Mouse (Mus musculus) mature B cell (primary cell): Measurements from ENCODE around the gene Agbl4.

Experiments
- in situ Hi-C: fragments of 300-500 bp; cut with MboI; formaldehyde crosslinking; loops from 2 replicates; pipeline ENCODE4 v1.14.3; 2019

Agbl4 gene

GRCm38 (mm10) chr4:111399784-111400183, 1002.3 kb downstream of the Agbl4 start:
- in situ Hi-C loops, result loop anchor here (5.0 kb wide), 1 partner anchor 43 kb away; no protein-coding TSS in a partner anchor

- in situ Hi-C loops, result no loop called here
Measured at GRCm38 (mm10) chr4:111400676-111401075, 1003.2 kb downstream of the Agbl4 start.

DNA sequence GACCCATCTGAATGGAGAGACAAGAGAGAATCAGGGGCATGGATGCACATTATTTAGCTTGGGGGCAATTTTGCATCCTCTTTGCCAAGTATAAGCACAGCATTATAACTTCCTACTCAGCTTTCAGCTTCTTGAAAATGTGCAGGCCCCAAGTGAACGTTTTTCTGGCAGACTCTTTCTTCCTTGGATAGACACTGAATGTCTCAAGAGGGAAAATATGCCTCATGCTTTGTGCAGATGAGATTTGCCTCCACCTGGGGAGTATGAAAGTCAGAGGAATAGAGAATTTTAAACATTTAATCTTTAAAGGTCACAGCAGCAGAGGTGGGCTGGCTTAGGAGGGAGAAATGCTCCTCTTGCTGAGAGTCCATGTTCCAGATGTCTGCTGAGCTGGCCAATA, 1005.8 kb downstream of the Agbl4 start:
- in situ Hi-C loops, result no loop called here

GRCm38 (mm10) chr4:111410731-111411130, 1013.3 kb downstream of the Agbl4 start:
- in situ Hi-C loops, result no loop called here

- in situ Hi-C loops, result no loop called here
Measured at GRCm38 (mm10) chr4:111414399-111414798, 1016.9 kb downstream of the Agbl4 start.

DNA sequence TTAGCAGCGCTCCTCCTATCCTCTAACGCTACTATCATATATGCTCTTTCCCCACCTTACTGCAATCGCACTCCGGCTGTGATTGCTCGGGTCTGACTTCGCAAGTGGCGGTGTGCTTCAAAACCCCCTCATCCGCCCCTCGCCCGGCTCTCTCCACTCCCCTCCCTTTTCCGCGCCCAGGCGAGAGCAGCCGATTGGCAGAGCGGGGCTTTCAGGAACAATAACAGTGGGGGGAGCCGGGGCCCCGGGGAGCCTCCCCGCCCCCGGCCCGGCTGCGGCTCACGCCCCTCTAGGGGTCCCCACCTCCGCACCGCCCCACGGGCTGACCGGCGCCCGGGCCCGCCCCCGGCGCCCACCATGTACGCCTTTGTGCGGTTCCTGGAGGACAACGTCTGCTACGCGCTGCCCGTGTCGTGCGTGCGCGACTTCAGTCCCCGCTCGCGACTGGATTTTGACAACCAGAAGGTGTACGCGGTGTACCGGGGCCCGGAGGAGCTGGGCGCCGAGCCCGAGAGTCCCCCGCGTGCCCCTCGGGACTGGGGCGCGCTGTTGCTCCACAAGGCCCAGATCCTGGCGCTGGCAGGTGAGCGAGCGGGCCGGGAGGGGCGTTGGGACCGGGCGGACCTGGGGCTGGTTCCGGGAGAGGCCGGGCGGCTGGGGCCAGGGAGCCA, 1017.5 kb downstream of the Agbl4 start, which contains the start of gene Bend5:
Gene Bend5 (plus strand): TSS at position 189 of the 671 bp plus-strand sequence.
- in situ Hi-C loops, result no loop called here

- in situ Hi-C loops, result no loop called here
Measured at GRCm38 (mm10) chr4:111416126-111416525, 1018.7 kb downstream of the Agbl4 start.

DNA sequence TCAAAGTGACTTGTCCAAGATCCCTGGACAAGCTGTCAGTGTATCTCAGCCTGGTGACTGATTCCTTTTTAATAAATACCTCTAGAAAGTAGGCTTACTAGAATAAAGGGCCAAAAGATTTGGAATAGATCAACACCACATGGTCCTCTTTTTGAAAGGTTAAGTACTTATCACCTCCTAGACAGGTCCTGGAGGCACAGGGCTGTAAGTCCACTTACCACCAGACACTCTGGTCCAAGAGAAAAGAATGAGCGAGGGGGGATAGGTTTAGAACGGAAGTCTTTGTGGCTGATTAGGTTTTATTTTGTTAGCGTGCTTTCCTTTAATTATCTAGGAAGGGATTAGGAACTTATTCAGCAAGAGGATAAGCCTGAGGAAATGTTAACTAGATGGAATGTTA, 1019.1 kb downstream of the Agbl4 start:
- in situ Hi-C loops, result no loop called here

- in situ Hi-C loops, result no loop called here
Measured at GRCm38 (mm10) chr4:111417716-111418115, 1020.3 kb downstream of the Agbl4 start.

DNA sequence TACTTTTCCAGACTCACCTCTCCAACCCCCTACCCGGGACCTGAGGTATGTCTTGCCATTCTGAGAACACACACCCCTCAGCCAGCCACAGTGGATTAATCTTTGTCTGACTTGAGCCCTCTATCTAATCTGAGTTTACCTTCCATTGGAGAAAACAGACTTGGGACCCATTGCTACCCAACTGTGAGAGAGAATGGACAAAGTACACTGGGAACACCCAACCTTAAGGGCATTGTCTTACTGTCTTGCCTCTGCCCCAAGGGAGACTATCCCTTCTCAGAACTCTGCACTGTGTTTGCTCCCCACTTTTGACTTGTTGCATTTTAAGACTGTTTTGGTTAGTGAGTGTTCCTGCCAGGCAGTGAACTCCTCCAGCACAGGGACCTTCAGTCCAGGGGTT, 1022.0 kb downstream of the Agbl4 start:
- in situ Hi-C loops, result no loop called here

- in situ Hi-C loops, result no loop called here
Measured at GRCm38 (mm10) chr4:111420031-111420430, 1022.6 kb downstream of the Agbl4 start.

GRCm38 (mm10) chr4:111420955-111421354, 1023.5 kb downstream of the Agbl4 start:
- in situ Hi-C loops, result no loop called here

- in situ Hi-C loops, result no loop called here
Measured at GRCm38 (mm10) chr4:111421785-111422184, 1024.3 kb downstream of the Agbl4 start.

GRCm38 (mm10) chr4:111424371-111424950, 1027.0 kb downstream of the Agbl4 start:
- in situ Hi-C loops, result no loop called here

DNA sequence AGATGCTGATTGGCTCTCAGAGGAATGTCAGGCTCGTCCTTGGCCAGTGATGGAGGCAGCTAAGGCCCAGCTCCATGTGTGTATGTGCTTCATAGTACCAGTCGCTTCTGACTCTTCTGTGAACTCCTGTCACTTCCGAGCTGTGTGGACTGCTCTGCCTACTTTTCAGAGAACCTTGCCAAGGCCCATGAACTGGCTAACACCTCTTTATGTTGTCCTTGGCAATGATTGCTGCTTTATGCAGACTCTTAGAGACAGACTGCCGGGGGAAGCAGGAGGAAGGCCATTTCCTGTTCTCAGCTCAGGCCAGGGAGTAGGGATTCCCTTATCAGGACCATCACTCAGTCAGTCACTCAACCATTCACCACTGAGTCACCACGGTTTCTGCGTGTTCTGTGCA, 1027.7 kb downstream of the Agbl4 start:
- in situ Hi-C loops, result no loop called here

DNA sequence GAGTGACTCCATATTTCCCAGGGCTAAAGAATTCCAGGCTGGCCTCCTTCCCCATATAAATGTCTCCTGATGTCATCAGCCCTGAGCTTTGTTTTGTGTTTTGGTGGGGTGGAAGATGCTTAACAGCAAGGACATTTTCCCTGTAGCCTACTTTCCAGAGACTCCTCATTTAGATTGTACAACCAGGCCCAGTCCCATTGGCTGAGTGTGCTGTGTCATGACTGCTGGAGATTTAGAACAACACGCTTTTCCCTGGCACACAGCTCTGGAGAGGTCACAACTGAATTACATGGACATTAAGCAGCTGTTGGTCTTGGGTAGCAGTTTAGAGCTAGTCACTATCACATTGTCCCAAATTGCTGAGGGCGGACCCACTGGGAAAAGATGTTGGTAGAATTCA, 1033.7 kb downstream of the Agbl4 start:
- in situ Hi-C loops, result no loop called here

DNA sequence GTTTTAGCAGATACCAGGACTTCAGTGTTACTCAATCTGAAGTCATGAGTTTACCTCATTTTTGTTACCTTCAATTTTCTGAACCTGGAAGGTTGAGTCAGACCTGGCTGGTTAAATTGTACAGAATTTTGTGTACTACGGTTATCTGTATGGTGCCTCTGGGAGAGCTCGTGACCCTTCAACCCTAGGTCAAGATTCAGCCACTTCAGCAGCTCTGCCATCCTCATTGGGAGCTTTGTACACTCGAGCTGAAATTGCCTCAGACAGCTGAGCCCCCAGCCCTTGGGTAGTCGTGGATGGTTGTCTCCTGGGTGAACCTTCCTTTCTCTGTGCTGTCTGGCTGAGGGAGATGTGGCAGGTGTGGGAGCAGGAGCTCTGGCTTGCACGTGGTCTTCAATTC, 1034.6 kb downstream of the Agbl4 start:
- in situ Hi-C loops, result no loop called here

DNA sequence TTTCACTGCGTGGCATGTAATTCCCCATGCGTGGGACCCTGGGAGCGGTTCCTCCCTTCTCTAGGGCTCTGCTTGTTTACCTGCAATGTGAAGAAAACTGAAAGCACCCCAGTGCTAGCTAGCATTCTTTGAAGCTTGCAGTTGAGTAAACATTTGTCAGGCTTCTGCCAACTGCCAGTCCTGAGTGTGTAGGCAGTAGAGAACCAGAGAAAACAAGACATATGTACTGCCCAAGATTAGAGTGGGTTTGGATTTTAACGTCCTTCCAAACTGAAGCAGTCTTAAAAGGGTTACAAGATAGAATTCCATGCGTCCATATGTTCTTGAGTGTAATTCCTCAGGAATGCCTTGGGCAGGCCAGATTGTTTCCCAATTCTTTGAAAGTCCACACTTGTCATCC, 1035.0 kb downstream of the Agbl4 start:
- in situ Hi-C loops, result no loop called here

DNA sequence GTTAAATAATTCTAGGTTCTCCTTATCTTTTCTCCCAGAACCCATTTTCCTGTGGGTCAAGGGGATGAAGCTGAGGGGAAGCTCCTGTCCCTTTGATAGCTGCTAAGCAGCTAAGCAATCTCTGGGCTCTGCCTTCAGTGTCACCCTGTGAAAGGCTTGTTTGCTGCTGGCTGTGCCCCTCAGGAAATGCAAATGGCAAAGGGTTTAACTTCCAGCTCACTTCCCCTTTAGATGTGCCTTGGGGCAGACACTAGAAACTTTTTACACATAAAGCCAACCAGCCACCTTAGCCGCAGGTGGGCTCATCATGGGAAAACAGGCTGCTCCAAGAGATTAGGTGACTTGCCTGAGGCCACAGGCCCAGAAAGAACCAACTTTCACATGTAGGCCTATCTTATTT, 1044.2 kb downstream of the Agbl4 start:
- in situ Hi-C loops, result loop anchor here (5.0 kb wide), 1 partner anchor 44 kb away; no protein-coding TSS in a partner anchor

DNA sequence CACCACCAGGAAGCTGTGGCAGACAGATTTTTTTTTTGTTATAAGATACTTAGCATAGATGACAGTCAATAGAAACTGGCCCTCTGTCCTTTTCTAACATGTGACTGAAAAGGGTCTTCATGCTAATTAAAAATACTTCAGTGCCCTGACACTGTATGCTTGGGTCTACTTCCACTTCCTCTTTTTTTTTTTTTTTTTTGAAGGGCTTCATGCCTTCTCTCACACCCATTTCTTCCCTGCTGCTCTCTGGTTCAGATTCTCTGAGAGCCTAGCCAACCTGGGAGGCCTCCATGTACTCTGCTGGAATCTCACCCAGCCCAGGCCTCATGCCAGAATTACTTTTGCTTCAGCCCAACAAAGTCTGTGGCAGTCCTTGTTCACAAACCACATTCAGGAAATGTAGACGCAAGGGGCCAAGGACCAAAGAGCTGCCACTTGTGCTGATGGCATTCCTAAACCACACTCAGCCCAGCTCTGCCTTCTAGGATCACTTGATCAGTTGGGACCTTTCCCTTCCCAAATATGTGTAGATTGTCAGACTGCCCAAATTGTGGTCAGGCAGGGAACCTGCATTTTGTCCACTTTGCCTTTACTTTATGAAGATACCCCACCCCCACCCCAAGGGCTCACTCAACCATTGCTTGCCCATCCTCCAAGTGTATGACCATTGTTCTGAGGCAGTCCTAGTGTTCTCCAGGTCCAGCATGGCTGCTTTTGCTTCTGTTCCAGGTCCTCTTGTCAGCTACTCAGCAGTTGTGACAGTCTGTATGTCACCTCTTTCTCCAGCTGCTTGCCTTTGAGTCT, 1045.2 kb downstream of the Agbl4 start:
- in situ Hi-C loops, result loop anchor here (5.0 kb wide), 1 partner anchor 45 kb away; no protein-coding TSS in a partner anchor

DNA sequence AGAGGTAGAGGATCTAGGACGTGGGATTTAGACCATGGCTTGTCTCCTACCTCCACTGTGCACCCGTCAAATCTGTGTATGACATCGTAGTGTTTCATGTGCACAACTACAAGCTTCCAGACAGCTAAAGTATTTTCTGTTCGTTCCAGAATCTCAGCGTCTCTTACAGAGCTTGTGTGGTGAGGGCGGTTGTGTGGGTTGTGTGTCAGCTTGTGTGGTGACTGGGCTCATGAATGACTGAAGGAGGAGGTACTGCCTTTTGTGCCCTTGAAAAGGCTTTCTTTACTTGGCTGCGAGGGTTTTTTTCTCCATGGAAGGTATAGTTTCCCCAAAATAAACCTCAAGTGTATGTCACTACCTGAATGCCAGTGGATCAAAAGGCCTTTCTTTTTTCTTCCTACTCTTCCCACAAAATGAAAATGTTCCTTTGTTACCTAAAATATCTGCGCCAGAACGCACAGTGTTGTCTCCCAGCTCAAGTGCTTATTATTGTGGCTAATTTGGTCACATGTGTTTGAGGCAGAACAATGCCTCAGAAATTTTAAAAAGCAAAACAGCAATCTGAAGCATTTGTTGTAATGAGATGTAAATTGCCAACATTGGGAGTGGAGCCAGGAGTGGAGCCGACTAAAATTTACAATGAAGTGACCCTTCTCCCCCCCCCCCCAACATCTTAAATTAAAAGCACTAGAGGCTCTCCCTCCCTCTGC, 1046.6 kb downstream of the Agbl4 start:
- in situ Hi-C loops, result loop anchor here (5.0 kb wide), 1 partner anchor 47 kb away; no protein-coding TSS in a partner anchor

DNA sequence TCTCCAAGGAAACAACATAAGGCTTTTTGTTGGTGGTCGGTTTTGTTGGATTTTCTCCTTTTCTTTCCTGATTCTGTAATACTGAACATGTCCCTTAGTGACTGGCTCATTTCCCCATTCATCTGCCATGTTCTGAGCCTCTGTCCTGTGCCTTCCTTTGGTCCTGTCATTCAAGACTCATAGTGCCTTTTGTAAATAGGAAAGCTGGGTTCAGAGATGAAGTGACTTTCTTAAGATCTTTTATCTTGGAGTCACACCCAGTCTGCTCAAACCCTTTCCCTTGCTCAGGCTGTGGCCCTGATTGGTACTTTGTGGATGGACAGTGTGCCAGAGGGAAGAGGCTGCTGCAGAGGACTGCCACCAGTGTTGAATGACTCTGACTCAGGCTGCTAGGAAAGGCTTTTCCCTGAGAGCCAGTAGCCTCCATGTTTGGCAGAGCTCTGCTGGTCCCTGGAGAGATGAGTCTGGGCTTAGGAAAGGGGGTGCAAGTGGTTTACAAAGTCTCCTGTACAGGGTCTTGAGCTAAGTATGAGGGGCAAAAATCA, 1047.2 kb downstream of the Agbl4 start:
- in situ Hi-C loops, result loop anchor here (5.0 kb wide), 1 partner anchor 47 kb away; no protein-coding TSS in a partner anchor
